Mouse (Mus musculus) splenic B cell, adult 2 months (primary cell): Measurements from ENCODE around the gene 4931428F04Rik.
A peak's percentile ranks its signal among the peaks of the same experiment; 100 is the strongest.
"Not testable (repeated sequence)": the region's sequence is repeated elsewhere in the genome, so short reads cannot be mapped to it uniquely, and the experiment has no call there.

Experiments
- DNase-seq: peaks from one replicate; pipeline ENCODE4 v3.0.0-alpha.2; 2011; ENCODE audit warnings: low read depth, low spot score
- H3K27me3 ChIP-seq: 2 replicates; pipeline ENCODE4 v1.6.1; 2012; ENCODE audit warnings: mild to moderate bottlenecking, low read length, moderate library complexity, mixed read lengths; ENCODE audit not compliant: control insufficient read depth, poor library complexity, insufficient read depth, severe bottlenecking
- H3K36me3 ChIP-seq: 2 replicates; pipeline ENCODE4 v1.6.1; 2012; ENCODE audit warnings: mild to moderate bottlenecking, low read length, moderate library complexity, mixed read lengths; ENCODE audit not compliant: control insufficient read depth, poor library complexity, insufficient read depth, severe bottlenecking

Gene 4931428F04Rik

DNA sequence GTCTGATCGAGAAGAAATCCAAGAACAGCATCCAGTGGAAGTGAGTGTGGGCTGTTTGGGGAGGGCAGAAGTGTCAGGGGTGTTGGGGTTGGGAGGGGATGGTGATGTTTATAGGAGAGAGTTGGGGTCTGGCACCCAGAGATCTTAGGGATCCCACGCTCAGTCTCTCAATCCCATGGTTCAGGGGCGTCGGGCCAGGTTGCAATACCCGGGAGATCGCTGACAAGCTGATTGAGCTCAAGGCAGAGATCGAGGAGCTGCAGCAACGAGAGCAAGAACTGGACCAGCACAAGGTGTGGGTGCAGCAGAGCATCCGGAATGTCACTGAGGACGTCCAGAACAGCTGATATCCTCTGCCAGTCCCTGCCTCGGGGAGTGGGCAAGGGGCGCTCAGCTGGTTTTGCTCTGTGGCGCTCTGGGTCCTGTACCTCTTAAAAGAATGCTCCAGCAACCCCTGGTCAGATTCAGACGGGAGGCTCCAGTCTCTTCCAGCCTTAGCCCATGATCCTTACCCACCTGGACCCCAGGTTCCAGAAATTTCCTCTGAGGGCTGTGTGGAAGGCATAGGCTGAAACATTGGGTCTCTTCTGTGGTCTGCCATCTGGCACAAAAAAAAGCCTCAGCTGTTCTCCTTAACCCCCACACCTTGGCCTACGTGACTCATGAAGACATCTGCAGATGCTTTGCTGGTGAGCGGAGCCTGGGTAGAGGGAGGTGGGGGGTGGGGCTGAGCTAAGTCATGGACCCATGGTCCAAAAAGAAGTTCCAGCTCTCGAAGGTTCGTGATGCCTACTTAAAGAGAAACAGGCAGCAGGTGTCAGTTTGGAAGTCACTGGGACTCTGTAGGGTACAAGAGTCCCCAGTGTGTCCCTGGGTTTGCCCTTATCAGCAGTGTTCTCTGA is 8.9 kb upstream of the 4931428F04Rik start:
- H3K27me3 ChIP-seq: no peaks in the 10 kb centered on the region
- peaks cover 12% of the 10 kb centered on the region for H3K36me3 ChIP-seq
- no peak for DNase-seq

DNA sequence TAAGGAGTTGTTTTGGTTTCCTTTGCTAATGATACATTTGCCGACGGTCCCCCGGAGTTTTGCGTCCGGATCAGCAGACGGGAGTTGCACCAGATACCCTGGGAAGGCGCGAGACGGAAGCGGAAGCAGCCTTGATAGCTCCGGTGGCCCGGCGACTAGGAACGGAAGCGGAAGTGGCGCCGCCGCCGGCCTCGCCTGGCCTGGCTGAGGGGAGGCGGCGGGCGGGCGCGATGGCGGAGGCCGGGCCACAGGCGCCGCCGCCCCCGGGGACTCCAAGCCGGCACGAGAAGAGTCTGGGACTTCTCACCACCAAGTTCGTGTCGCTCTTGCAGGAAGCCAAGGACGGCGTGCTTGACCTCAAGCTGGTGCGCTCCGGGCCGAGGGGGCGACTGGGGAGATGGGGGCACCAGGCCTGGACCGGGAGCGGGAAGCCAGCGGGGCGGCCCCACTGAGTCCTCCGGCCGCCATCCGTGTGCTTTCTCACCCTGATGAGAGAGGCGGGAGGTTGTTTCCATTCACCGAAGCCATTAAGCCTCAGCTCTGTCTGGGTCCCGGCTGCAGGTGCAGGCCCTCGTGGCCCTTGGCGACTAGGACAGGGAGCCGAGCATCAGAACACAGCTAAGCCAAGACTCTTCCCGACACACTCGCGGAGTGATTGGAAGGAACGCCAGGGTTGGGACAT is 8.0 kb upstream of the 4931428F04Rik start, which contains the start of gene E2f4:
TSS of gene E2f4 (plus strand) at position 153 of the 682 bp plus-strand sequence.
- peak; percentile 90 for DNase-seq
- H3K27me3 ChIP-seq: no peaks in the 10 kb centered on the region

GRCm38 (mm10) chr8:105295895-105296573 is 6.4 kb upstream of the 4931428F04Rik start, which contains the start of gene Exoc3l:
Gene Exoc3l (minus strand): TSS chr8:105296101.
- Histone ChIP-seq H3K36me3 (no peaks in the 10 kb centered on the region; the same call in none of the 2 replicates), H3K27me3 (no peaks in the 10 kb centered on the region)
- no peak for DNase-seq

More for the DNA sequence above, 8.0 kb upstream of the 4931428F04Rik start, which contains the start of gene E2f4:
- peaks cover 8% of the 10 kb centered on the region for H3K36me3 ChIP-seq

- DNase-seq: no peak
- H3K36me3 ChIP-seq: no peaks in the 10 kb centered on the region
- no peaks in the 10 kb centered on the region for H3K27me3 ChIP-seq
These were observed 5.6 kb upstream of the 4931428F04Rik start for GRCm38 (mm10) chr8:105295256-105295655.

DNA sequence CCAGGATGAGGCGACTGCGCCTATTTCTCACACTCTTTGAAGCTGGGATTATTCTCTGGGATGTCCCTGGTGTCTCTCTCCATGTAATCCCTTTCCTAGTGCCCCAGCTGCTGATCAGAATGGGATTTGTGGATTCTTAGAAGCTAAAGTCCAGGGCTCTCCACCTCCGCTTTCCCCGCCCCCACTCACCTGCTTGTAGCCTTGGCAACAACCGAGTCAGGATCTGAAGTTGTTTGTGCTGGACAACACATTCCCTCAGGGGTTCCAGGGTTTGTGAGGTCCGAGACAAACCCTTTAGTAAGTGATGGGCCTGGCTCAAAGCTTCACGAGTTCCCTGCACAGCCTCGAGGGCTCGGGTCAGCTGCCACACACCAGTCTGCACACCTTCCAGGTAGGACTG is 5.1 kb upstream of the 4931428F04Rik start:
- no peak for DNase-seq
- no peaks in the 10 kb centered on the region for H3K36me3 ChIP-seq
- H3K27me3 ChIP-seq: no peaks in the 10 kb centered on the region

- Histone ChIP-seq H3K27me3 (no peaks in the 10 kb centered on the region), H3K36me3 (no peaks in the 10 kb centered on the region)
- DNase-seq: no peak
These were observed 3.7 kb upstream of the 4931428F04Rik start for GRCm38 (mm10) chr8:105293405-105293804.

GRCm38 (mm10) chr8:105292471-105292870 is 2.8 kb upstream of the 4931428F04Rik start:
- Histone ChIP-seq H3K27me3 (no peaks in the 10 kb centered on the region), H3K36me3 (no peaks in the 10 kb centered on the region)
- DNase-seq: no peak

DNA sequence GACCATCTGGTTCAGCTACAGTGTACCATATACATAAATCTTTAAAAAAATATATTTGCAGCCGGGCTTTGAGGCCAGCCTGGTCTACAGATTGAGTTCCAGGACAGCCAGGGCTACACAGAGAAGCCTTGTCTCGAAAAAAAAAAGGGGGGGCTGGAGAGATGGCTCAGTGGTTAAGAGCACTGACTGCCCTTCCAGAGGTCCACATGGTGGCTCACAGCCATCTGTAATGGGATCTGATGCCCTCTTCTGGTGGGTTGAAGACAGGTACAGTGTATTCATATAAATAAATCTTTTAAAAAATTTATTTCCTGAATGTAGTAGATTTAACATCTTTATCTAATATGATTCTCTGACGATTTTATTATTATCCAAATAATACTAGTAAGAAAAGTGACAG is 2.1 kb upstream of the 4931428F04Rik start:
- not testable (repeated sequence) for H3K27me3 ChIP-seq
- peak; percentile 48 for DNase-seq

DNA sequence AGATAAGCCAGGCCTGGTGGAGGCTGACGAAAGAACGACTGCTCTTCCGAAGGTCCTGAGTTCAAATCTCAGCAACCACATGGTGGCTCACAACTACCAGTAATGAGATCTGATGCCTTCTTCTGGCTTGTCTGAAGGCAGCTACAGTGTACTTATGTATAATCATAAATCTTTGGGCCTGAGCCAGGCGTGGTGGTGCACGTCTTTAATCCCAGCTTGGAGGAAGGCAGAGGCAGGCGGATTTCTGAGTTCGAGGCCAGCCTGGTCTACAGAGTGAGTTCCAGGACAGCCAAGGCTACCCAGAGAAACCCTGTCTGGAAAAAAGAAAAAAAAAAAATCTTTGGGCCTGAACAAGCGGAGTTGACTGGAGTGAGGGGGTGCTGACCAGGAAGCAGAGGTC is 1.7 kb upstream of the 4931428F04Rik start:
- not testable (repeated sequence) for H3K36me3 ChIP-seq, DNase-seq

More for the DNA sequence above, 2.1 kb upstream of the 4931428F04Rik start:
- not testable (repeated sequence) for H3K36me3 ChIP-seq

DNA sequence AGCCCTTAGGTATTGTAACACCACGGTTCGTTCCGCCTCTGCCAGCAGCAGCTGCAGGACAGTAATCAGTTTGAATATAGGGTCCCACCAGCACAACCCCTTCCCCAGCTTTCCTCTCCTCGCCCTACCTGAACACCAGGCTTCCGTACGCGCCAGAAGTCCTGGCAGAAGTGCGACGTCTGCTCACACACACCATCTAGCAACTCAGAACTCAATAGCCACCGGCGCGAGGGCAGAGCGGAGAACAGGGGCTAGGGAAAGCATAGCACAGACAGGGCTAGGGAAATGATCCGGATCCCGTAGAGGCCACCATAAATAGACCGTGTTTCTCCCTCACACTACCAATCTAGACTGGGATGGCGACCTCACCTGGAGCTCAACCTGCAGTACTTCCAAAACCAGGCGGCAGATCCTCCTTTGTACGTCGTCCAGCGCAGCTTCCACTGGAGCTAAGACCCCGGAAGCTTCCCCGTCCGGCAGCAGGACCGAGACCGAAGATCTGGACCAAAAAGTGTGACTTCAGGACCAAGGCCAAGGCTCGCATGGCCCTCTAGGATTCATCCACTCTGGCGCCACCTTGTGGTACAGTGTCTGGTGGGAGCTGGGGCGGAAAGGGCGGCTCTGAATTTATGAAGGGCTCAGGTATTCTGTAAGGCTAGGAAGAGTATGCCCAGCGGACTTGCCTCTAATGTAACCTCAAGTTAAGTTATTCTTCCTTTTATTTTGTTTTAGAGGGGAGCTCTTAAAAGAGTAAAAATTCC is 1.1 kb upstream of the 4931428F04Rik start:
- DNase-seq: peak; percentile 94
- Histone ChIP-seq H3K27me3 (no peaks in the 10 kb centered on the region), H3K36me3 (no peaks in the 10 kb centered on the region)

More for the DNA sequence above, 1.7 kb upstream of the 4931428F04Rik start:
- not testable (repeated sequence) for H3K27me3 ChIP-seq

- DNase-seq: peak; percentile 98
- no peaks in the 10 kb centered on the region for H3K27me3 ChIP-seq
- no peaks in the 10 kb centered on the region for H3K36me3 ChIP-seq
These were observed 519 bp downstream of the 4931428F04Rik start for GRCm38 (mm10) chr8:105288958-105289732.

- no peaks in the 10 kb centered on the region for H3K36me3 ChIP-seq
- H3K27me3 ChIP-seq: no peaks in the 10 kb centered on the region
- DNase-seq: no peak
These were observed 1.4 kb downstream of the 4931428F04Rik start for GRCm38 (mm10) chr8:105288231-105288630.

DNA sequence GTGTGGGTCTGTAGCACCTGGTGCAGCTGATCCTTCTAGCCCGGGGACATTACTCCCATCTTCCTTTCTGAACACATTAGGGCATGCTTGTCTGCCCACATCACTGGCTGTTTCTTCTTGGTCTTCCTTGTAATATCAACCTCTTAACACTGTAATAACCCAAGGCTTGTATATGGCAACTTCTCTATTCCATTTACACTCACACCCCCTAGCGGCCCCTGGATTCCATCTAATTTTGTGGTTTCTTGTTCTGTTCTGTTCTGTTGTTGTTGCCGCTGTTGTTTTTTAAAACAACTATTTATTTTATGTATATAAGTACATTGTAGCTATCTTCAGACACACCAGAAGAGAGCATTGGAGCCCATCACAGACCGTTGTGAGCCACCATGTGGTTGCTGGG is 2.8 kb downstream of the 4931428F04Rik start:
- DNase-seq: no peak
- Histone ChIP-seq H3K27me3 (no peaks in the 10 kb centered on the region), H3K36me3 (no peaks in the 10 kb centered on the region)
